25 mouse cellular contexts compared by ENCODE assay signal in genomic region chr5:110276910-110277309, GRCm38 (mm10). TPM values are rescaled to one million over a fixed set of nuclear protein-coding genes. Genes with fewer than 3 reads are reported as not detected.
DNase-seq lines count a peak whose midpoint lies in the region; ATAC-seq lines count a peak whose summit lies in the region.
"Had no signal": no experiment of that assay in that cellular context is flagged by ENCODE, and none has a peak within 500 bp of the region (broad histone marks: within the 10 kb centered on the region; RNA-seq: fewer than 3 reads in every experiment).

No protein-coding gene starts in this region.

- no peak overlapping the region for H3K9ac ChIP-seq in forebrain, embryonic 15.5 days (replicated peaks)
- no peak overlapping the region for H3K9ac ChIP-seq in forebrain, embryonic 16.5 days (replicated peaks; ENCODE audit: low read depth, low read length)
- H3K9ac ChIP-seq in kidney, embryonic 16.5 days (replicated peaks; ENCODE audit: low read length), result no peak overlapping the region
- no peak overlapping the region for H3K9ac ChIP-seq in midbrain, embryonic 13.5 days (replicated peaks)
- no peak overlapping the region for H3K9ac ChIP-seq in midbrain, embryonic 14.5 days (replicated peaks; ENCODE audit: low read length)
- H3K9ac ChIP-seq: embryonic facial prominence, embryonic 12.5 days; intestine, embryonic 15.5 days; neural tube, embryonic 13.5 days had no signal

- H3K4me2 ChIP-seq in forebrain, embryonic 15.5 days (replicated peaks), result no peak overlapping the region
- no peak overlapping the region for H3K4me2 ChIP-seq in forebrain, embryonic 16.5 days (ENCODE audit: low read length)
- H3K4me2 ChIP-seq in kidney, embryonic 16.5 days (replicated peaks; ENCODE audit: low read depth, low read length), result no peak overlapping the region
- H3K4me2 ChIP-seq in midbrain, embryonic 13.5 days (replicated peaks), result no peak overlapping the region
- H3K4me2 ChIP-seq in midbrain, embryonic 14.5 days (ENCODE audit: low read length), result no peak overlapping the region
- H3K4me2 ChIP-seq: embryonic facial prominence, embryonic 12.5 days; heart, embryonic 11.5 days; intestine, embryonic 15.5 days; midbrain, embryonic 11.5 days; neural tube, embryonic 13.5 days had no signal

- no peak for DNase-seq in kidney, adult 9 months
- DNase-seq in midbrain, embryonic 14.5 days, result no peak
- no peak for DNase-seq in left cerebral cortex, adult 9 months (ENCODE audit: low spot score in 2 of 2)
- DNase-seq: adrenal gland, adult 8-10 months; cerebellum, adult 2 months; cerebellum, postnatal 25 days; gastrocnemius, postnatal 14 days; heart, adult 11 months; heart, postnatal 4 days; kidney, adult 2 months; kidney, postnatal 14 days; lung, adult 2 months; thymus, postnatal 14 days had no signal

- no peaks in the 10 kb centered on the region for H3K4me1 ChIP-seq in forebrain, embryonic 15.5 days
- no peaks in the 10 kb centered on the region for H3K4me1 ChIP-seq in forebrain, embryonic 16.5 days (replicated peaks; ENCODE audit: control insufficient read depth, insufficient read depth, low read length)
- H3K4me1 ChIP-seq in kidney, embryonic 16.5 days (ENCODE audit: insufficient read depth, low read length), result no peaks in the 10 kb centered on the region
- no peaks in the 10 kb centered on the region for H3K4me1 ChIP-seq in midbrain, embryonic 13.5 days (replicated peaks)
- no peaks in the 10 kb centered on the region for H3K4me1 ChIP-seq in midbrain, embryonic 14.5 days (ENCODE audit: control insufficient read depth, insufficient read depth, low read length)
- H3K4me1 ChIP-seq: embryonic facial prominence, embryonic 12.5 days; intestine, embryonic 15.5 days; neural tube, embryonic 13.5 days had no signal

- 91% methylated on average over 1 of the region's 1 CpGs for WGBS in forebrain, embryonic 15.5 days
- WGBS in forebrain, embryonic 16.5 days, result 100% methylated on average over 1 of the region's 1 CpGs
- WGBS in kidney, embryonic 16.5 days, result 93% methylated on average over 1 of the region's 1 CpGs
- 92% methylated on average over 1 of the region's 1 CpGs for WGBS in midbrain, embryonic 13.5 days
- 100% methylated on average over 1 of the region's 1 CpGs for WGBS in midbrain, embryonic 14.5 days

- H3K27ac ChIP-seq in forebrain, embryonic 15.5 days (replicated peaks), result no peak overlapping the region
- H3K27ac ChIP-seq in forebrain, embryonic 16.5 days (ENCODE audit: low read length), result no peak overlapping the region
- no peak overlapping the region for H3K27ac ChIP-seq in kidney, embryonic 16.5 days (ENCODE audit: low read length)
- no peak overlapping the region for H3K27ac ChIP-seq in midbrain, embryonic 13.5 days
- no peak overlapping the region for H3K27ac ChIP-seq in midbrain, embryonic 14.5 days (replicated peaks; ENCODE audit: low read depth, low read length)
- H3K27ac ChIP-seq: embryonic facial prominence, embryonic 12.5 days; intestine, embryonic 15.5 days; neural tube, embryonic 13.5 days had no signal

- H3K36me3 ChIP-seq in forebrain, embryonic 15.5 days, result no peaks in the 10 kb centered on the region
- no peaks in the 10 kb centered on the region for H3K36me3 ChIP-seq in forebrain, embryonic 16.5 days (ENCODE audit: control insufficient read depth, insufficient read depth)
- H3K36me3 ChIP-seq in kidney, embryonic 16.5 days (ENCODE audit: insufficient read depth, low read length), result no peaks in the 10 kb centered on the region
- H3K36me3 ChIP-seq in midbrain, embryonic 13.5 days, result no peaks in the 10 kb centered on the region
- H3K36me3 ChIP-seq in midbrain, embryonic 14.5 days (ENCODE audit: control insufficient read depth, insufficient read depth, low read length), result no peaks in the 10 kb centered on the region
- H3K36me3 ChIP-seq: embryonic facial prominence, embryonic 12.5 days; intestine, embryonic 15.5 days; neural tube, embryonic 13.5 days had no signal

- no peaks in the 10 kb centered on the region for H3K27me3 ChIP-seq in forebrain, embryonic 15.5 days
- H3K27me3 ChIP-seq in forebrain, embryonic 16.5 days (replicated peaks; ENCODE audit: control insufficient read depth, insufficient read depth, low read length), result no peaks in the 10 kb centered on the region
- H3K27me3 ChIP-seq in kidney, embryonic 16.5 days (ENCODE audit: insufficient read depth, low read length), result no peaks in the 10 kb centered on the region
- H3K27me3 ChIP-seq in midbrain, embryonic 13.5 days, result no peaks in the 10 kb centered on the region
- no peaks in the 10 kb centered on the region for H3K27me3 ChIP-seq in midbrain, embryonic 14.5 days (ENCODE audit: control insufficient read depth, insufficient read depth, low read length)
- H3K27me3 ChIP-seq: embryonic facial prominence, embryonic 12.5 days; intestine, embryonic 15.5 days; neural tube, embryonic 13.5 days had no signal

- peak; percentile 46; the same call in 1 of the 2 replicates for ATAC-seq in forebrain, embryonic 15.5 days (replicated peaks)
- no peak for ATAC-seq in forebrain, embryonic 16.5 days
- ATAC-seq in kidney, embryonic 16.5 days (ENCODE audit: low FRiP score, low TSS enrichment), result 0 out of 2 replicates have a peak, but pooled peaks have one; percentile 19
- peak; percentile 45; the same call in 1 of the 2 replicates for ATAC-seq in midbrain, embryonic 13.5 days
- no peak for ATAC-seq in midbrain, embryonic 14.5 days (ENCODE audit: low FRiP score, low TSS enrichment)
- ATAC-seq in granulocyte monocyte progenitor cell, adult 5-6 weeks (replicated peaks; ENCODE audit: poor library complexity, severe bottlenecking), result no peak
- ATAC-seq: hindbrain, embryonic 16.5 days; intestine, embryonic 15.5 days had no signal

- no peak overlapping the region for H3K4me3 ChIP-seq in forebrain, embryonic 15.5 days
- no peak overlapping the region for H3K4me3 ChIP-seq in forebrain, embryonic 16.5 days (replicated peaks; ENCODE audit: low read length)
- no peak overlapping the region for H3K4me3 ChIP-seq in kidney, embryonic 16.5 days (ENCODE audit: low read length)
- no peak overlapping the region for H3K4me3 ChIP-seq in midbrain, embryonic 13.5 days (replicated peaks)
- H3K4me3 ChIP-seq in midbrain, embryonic 14.5 days (replicated peaks; ENCODE audit: low read depth, low read length), result no peak overlapping the region
- H3K4me3 ChIP-seq: embryonic facial prominence, embryonic 12.5 days; intestine, embryonic 15.5 days; neural tube, embryonic 13.5 days had no signal

- no peaks in the 10 kb centered on the region for H3K9me3 ChIP-seq in forebrain, embryonic 15.5 days
- H3K9me3 ChIP-seq in forebrain, embryonic 16.5 days (ENCODE audit: control insufficient read depth, low read length), result no peaks in the 10 kb centered on the region
- no peaks in the 10 kb centered on the region for H3K9me3 ChIP-seq in kidney, embryonic 16.5 days (ENCODE audit: low read length)
- no peaks in the 10 kb centered on the region for H3K9me3 ChIP-seq in midbrain, embryonic 13.5 days
- no peaks in the 10 kb centered on the region for H3K9me3 ChIP-seq in midbrain, embryonic 14.5 days (ENCODE audit: control insufficient read depth, low read length)
- H3K9me3 ChIP-seq: embryonic facial prominence, embryonic 12.5 days; G1E; intestine, embryonic 15.5 days; neural tube, embryonic 13.5 days had no signal

RNA-seq across cellular contexts. Expression of gene Pgam5, which starts 7.2 kb away (rescaled TPM):
- 105 and 107 TPM in 2 replicates for polyA plus RNA-seq in forebrain, embryonic 15.5 days (2015; fragmentation: Nextera tagmentation; extraction: Ambion mirVana)
- 101 and 108 TPM in 2 replicates for polyA plus RNA-seq in forebrain, embryonic 16.5 days (2015; fragmentation: Nextera tagmentation; extraction: Ambion mirVana)
- polyA plus RNA-seq in kidney, embryonic 16.5 days (2015; fragmentation: Nextera tagmentation; extraction: Ambion mirVana), result 68.5 and 74.5 TPM in 2 replicates
- polyA plus RNA-seq in midbrain, embryonic 13.5 days (2015; fragmentation: Nextera tagmentation; extraction: Ambion mirVana), result 87.1 and 91.5 TPM in 2 replicates
- polyA plus RNA-seq in midbrain, embryonic 14.5 days (2014; fragmentation: Nextera tagmentation; extraction: Ambion mirVana), result 109 and 113 TPM in 2 replicates
- total RNA-seq in granulocyte monocyte progenitor cell, adult 5-6 weeks (2014; fragmentation: Nextera tagmentation), result 37.7 and 42.2 TPM in 2 replicates
- total RNA-seq in granulocyte monocyte progenitor cell, adult 5-6 weeks (2017), result 41.4 and 45.0 TPM in 2 replicates

RNA-seq across cellular contexts. Expression of gene Pxmp2, which starts 9.1 kb away (rescaled TPM):
- polyA plus RNA-seq in forebrain, embryonic 15.5 days (2015; fragmentation: Nextera tagmentation; extraction: Ambion mirVana), result 6.3 and 8.4 TPM in 2 replicates
- polyA plus RNA-seq in forebrain, embryonic 16.5 days (2015; fragmentation: Nextera tagmentation; extraction: Ambion mirVana), result 5.3 and 7.3 TPM in 2 replicates
- 25.1 and 27.3 TPM in 2 replicates for polyA plus RNA-seq in kidney, embryonic 16.5 days (2015; fragmentation: Nextera tagmentation; extraction: Ambion mirVana)
- polyA plus RNA-seq in midbrain, embryonic 13.5 days (2015; fragmentation: Nextera tagmentation; extraction: Ambion mirVana), result 9.2 and 10.2 TPM in 2 replicates
- 10.4 and 10.8 TPM in 2 replicates for polyA plus RNA-seq in midbrain, embryonic 14.5 days (2014; fragmentation: Nextera tagmentation; extraction: Ambion mirVana)
- total RNA-seq in granulocyte monocyte progenitor cell, adult 5-6 weeks (2014; fragmentation: Nextera tagmentation), result 9.7 TPM in 1 of 2 replicates, not detected in the other
- 4.3 and 6.3 TPM in 2 replicates for total RNA-seq in granulocyte monocyte progenitor cell, adult 5-6 weeks (2017)

RNA-seq across cellular contexts. Expression of gene Pole, which starts 9.2 kb away (rescaled TPM):
- 14.3 and 16.3 TPM in 2 replicates for polyA plus RNA-seq in forebrain, embryonic 15.5 days (2015; fragmentation: Nextera tagmentation; extraction: Ambion mirVana)
- polyA plus RNA-seq in forebrain, embryonic 16.5 days (2015; fragmentation: Nextera tagmentation; extraction: Ambion mirVana), result 12.4 and 13.7 TPM in 2 replicates
- polyA plus RNA-seq in kidney, embryonic 16.5 days (2015; fragmentation: Nextera tagmentation; extraction: Ambion mirVana), result 30.3 and 32.1 TPM in 2 replicates
- polyA plus RNA-seq in midbrain, embryonic 13.5 days (2015; fragmentation: Nextera tagmentation; extraction: Ambion mirVana), result 12.6 and 14.0 TPM in 2 replicates
- polyA plus RNA-seq in midbrain, embryonic 14.5 days (2014; fragmentation: Nextera tagmentation; extraction: Ambion mirVana), result 7.8 and 8.4 TPM in 2 replicates
- 92.1 and 96.7 TPM in 2 replicates for total RNA-seq in granulocyte monocyte progenitor cell, adult 5-6 weeks (2014; fragmentation: Nextera tagmentation)
- total RNA-seq in granulocyte monocyte progenitor cell, adult 5-6 weeks (2017), result 46.4 and 48.5 TPM in 2 replicates

RNA-seq across cellular contexts. Expression of gene Ankle2, which starts 46.1 kb away (rescaled TPM):
- polyA plus RNA-seq in forebrain, embryonic 15.5 days (2015; fragmentation: Nextera tagmentation; extraction: Ambion mirVana), result 26.9 and 28.6 TPM in 2 replicates
- polyA plus RNA-seq in forebrain, embryonic 16.5 days (2015; fragmentation: Nextera tagmentation; extraction: Ambion mirVana), result 25.2 and 29.1 TPM in 2 replicates
- polyA plus RNA-seq in kidney, embryonic 16.5 days (2015; fragmentation: Nextera tagmentation; extraction: Ambion mirVana), result 24.3 and 25.5 TPM in 2 replicates
- 23.8 and 31.5 TPM in 2 replicates for polyA plus RNA-seq in midbrain, embryonic 13.5 days (2015; fragmentation: Nextera tagmentation; extraction: Ambion mirVana)
- polyA plus RNA-seq in midbrain, embryonic 14.5 days (2014; fragmentation: Nextera tagmentation; extraction: Ambion mirVana), result 26.9 and 27.8 TPM in 2 replicates
- 31.4 and 42.7 TPM in 2 replicates for total RNA-seq in granulocyte monocyte progenitor cell, adult 5-6 weeks (2014; fragmentation: Nextera tagmentation)
- 53.1 and 68.9 TPM in 2 replicates for total RNA-seq in granulocyte monocyte progenitor cell, adult 5-6 weeks (2017)

Comparison
In these comparisons a context has a peak if more than half of its experiments do, and no peak if none do; other contexts are left out.
1. ATAC-seq: peak in forebrain, embryonic 15.5 days (single experiment), kidney, embryonic 16.5 days (single experiment) and midbrain, embryonic 13.5 days (single experiment); none in forebrain, embryonic 16.5 days (single experiment), midbrain, embryonic 14.5 days (single experiment) and granulocyte monocyte progenitor cell, adult 5-6 weeks (single experiment).